Mouse (Mus musculus): ENCODE results near the gene Chia1.

- TF ChIP-seq GATA1 (IDR thresholded peaks at IDR 0.05; ENCODE audit: low read length) (no peak), TAL1 (IDR thresholded peaks at IDR 0.05; ENCODE audit: low read length) (no peak)
Measured at GRCm38 (mm10) chr3:106128807-106129493, 15.9 kb downstream of the Chia1 start.

Data from erythroblast, embryonic 14.5 days (primary cell).